Mouse (Mus musculus): ENCODE data around the gene Galnt2.
A peak's percentile ranks its signal among the peaks of the same experiment; 100 is the strongest.

Galnt2 gene

DNA sequence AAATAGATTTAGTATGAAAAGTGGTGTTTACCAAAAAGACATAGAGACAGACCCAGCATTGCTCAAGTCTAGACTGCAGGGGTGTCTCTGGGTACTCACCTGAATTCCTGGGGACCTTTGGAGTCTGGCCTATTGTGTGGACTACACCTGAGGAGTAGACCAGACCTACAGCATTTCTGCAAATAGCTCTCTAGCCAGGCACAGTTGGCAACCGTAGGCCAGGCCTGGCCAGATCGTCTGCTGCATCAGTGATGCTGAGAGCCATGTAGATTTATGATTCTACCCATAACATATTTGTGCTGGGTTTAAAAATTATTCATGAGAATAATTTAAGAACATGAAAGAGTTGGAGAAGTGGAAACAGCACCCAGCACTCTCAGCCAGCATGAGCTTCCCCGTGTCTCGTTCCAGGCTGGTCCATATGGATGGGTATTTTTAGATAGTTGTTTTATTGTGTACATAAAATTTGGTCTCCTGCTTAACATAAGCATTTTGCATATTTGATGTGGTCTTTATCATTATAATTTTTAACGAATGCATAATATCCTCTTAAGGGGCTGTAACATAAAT, 58.4 kb downstream of the Galnt2 start:
- no peak for DNase-seq (ENCODE audit: extremely low read depth, low read depth, low spot score)

GRCm38 (mm10) chr8:124290911-124291691, 59.9 kb downstream of the Galnt2 start:
- no peak for DNase-seq (ENCODE audit: extremely low read depth, low read depth, low spot score)

DNA sequence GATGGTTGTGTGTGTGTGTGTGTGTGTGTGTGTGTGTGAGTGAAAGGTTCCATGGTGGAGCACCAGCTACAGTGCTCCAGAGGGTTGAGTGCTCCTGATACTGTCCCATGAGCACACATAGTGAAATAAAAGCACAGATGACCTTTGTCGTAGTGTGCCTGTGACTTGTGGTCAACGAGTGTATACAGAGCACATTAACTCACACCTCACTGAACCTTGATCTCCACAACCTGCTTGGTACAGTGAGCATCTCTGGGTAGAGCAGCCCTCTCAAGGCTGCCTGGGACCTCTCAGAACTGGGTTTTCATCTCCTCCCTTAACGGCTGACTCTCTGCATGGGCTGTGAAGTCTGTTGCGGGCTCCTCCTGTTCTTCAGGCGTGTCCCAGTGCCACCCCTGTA, 60.5 kb downstream of the Galnt2 start:
- DNase-seq (ENCODE audit: extremely low read depth, low read depth, low spot score): no peak

GRCm38 (mm10) chr8:124292965-124293364, 61.8 kb downstream of the Galnt2 start:
- DNase-seq (ENCODE audit: extremely low read depth, low read depth, low spot score): no peak

DNA sequence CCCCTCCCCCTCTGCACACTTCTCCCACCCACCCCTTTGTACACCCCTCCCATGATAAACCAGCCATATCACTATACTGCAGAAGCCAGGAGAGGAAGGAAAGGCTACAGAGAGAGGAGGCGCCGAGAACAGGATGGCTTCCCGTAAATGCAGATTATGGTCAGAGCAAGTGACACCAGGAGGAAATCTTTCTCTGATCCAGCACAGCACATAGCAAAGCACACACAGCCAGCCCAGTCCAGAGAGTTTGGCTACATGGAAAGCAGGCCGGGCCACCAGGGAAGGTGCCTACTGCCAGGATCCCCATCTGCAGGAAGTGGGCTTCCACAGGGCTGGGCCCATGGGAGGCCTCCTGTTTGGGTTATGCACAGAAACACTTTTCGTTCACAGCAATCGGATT, 63.2 kb downstream of the Galnt2 start:
- no peak for DNase-seq (ENCODE audit: extremely low read depth, low read depth, low spot score)

DNA sequence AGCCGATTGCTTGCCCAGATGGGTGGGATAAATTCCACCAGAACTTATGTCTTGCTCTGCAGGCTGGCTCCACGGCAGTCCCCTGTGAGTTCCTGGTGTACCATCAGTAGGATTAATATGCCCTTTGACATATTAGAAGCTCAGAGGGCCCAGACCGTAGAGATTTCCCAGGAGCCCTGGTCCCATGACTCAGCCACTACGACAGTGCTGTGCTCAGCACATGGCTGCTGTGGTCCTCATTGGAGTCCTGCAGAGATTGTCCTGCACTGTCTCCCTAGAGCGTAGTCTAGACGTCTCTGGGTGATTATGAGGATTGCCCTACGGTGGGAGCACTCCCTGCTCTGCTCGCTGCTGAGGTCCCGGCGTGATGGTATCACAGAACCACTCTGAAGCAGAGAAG, 63.7 kb downstream of the Galnt2 start:
- DNase-seq (ENCODE audit: extremely low read depth, low read depth, low spot score): no peak

- DNase-seq (ENCODE audit: extremely low read depth, low read depth, low spot score): no peak
Measured at GRCm38 (mm10) chr8:124295357-124295756, 64.2 kb downstream of the Galnt2 start.

GRCm38 (mm10) chr8:124301512-124301911, 70.3 kb downstream of the Galnt2 start:
- no peak for DNase-seq (ENCODE audit: extremely low read depth, low read depth, low spot score)

GRCm38 (mm10) chr8:124301935-124302555, 70.9 kb downstream of the Galnt2 start:
- DNase-seq (ENCODE audit: extremely low read depth, low read depth, low spot score): no peak

GRCm38 (mm10) chr8:124303211-124303902, 72.2 kb downstream of the Galnt2 start:
- peak; percentile 62 for DNase-seq (ENCODE audit: extremely low read depth, low read depth, low spot score)

- no peak for DNase-seq (ENCODE audit: extremely low read depth, low read depth, low spot score)
Measured at GRCm38 (mm10) chr8:124304141-124304540, 73.0 kb downstream of the Galnt2 start.

DNA sequence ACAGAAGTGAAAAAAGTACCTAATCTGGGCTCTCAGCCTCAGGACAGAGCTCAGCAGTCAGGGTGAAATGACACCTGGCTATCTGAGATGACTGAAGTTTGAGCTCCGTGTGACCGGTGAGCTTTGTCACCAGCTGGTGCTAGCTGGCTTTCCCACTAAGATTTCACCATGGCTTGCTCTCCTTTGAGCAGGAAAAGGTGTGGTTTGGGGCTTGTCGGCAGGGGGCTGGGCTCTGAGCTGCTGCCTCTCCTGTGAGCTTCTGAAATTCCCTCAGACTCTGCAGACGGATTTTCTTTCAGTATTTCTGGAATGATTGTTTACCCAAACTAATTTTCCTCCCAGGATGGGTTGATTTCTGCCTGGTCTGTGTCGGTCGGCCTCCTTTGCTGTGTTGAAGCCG, 75.4 kb downstream of the Galnt2 start:
- DNase-seq (ENCODE audit: extremely low read depth, low read depth, low spot score): no peak

GRCm38 (mm10) chr8:124307700-124308099, 76.5 kb downstream of the Galnt2 start:
- no peak for DNase-seq (ENCODE audit: extremely low read depth, low read depth, low spot score)

GRCm38 (mm10) chr8:124310509-124310908, 79.3 kb downstream of the Galnt2 start:
- no peak for DNase-seq (ENCODE audit: extremely low read depth, low read depth, low spot score)

DNA sequence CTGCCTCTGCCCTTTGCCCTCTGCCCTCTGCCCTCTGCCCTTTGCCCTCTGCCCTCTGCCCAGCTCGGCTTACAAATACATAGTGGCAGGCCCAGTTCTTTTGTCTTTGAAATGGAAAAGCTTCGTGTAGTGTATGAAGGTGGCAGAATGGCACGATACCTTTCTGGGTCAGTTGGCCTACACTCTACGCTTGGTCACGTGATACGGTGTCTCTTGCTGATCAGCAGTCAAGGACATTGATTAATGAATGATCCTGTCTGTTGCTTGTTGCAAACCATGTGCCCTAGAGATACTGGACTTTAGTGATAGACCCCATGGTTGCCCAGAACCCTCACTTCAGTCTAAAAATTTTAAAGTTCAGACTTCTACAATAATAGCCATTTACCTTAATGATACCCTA, 79.9 kb downstream of the Galnt2 start:
- no peak for DNase-seq (ENCODE audit: extremely low read depth, low read depth, low spot score)

DNA sequence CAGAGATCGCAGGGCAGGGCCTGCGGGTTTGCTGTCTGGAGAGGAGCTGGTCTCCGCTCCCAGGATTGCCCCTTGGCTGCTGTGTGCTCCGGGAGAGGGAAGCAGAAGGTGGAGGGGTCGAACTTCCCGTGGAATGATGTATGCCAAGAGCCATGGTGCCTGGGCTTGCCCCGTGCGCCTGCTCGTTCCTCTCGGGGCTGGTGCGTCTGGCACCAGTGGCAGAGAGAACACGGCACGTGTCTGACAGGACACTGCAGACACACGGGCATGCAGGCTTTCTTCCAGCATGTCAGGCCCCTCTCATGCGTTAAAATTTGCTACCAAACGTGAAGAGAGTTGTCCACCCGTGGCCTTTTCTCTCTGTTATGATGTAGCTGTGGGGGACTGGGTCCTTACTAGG, 80.5 kb downstream of the Galnt2 start:
- no peak for DNase-seq (ENCODE audit: extremely low read depth, low read depth, low spot score)

GRCm38 (mm10) chr8:124312228-124312627, 81.0 kb downstream of the Galnt2 start:
- DNase-seq (ENCODE audit: extremely low read depth, low read depth, low spot score): no peak

- DNase-seq (ENCODE audit: extremely low read depth, low read depth, low spot score): no peak
Measured at GRCm38 (mm10) chr8:124314803-124315202, 83.6 kb downstream of the Galnt2 start.

GRCm38 (mm10) chr8:124316466-124317136, 85.4 kb downstream of the Galnt2 start:
- no peak for DNase-seq (ENCODE audit: extremely low read depth, low read depth, low spot score)

- no peak for DNase-seq (ENCODE audit: extremely low read depth, low read depth, low spot score)
Measured at GRCm38 (mm10) chr8:124317191-124317682, 86.0 kb downstream of the Galnt2 start.

- no peak for DNase-seq (ENCODE audit: extremely low read depth, low read depth, low spot score)
Measured at GRCm38 (mm10) chr8:124317821-124318220, 86.6 kb downstream of the Galnt2 start.

Data from fat pad, adult 2 months (tissue).